Mouse (Mus musculus): ENCODE data around the gene Fitm2. TPM values are rescaled to one million over a fixed set of nuclear protein-coding genes. Genes with fewer than 3 reads are reported as not detected.

Gene Fitm2
- polyA plus RNA-seq, 1 experiment from 2014 or later = 9.4 TPM

DNA sequence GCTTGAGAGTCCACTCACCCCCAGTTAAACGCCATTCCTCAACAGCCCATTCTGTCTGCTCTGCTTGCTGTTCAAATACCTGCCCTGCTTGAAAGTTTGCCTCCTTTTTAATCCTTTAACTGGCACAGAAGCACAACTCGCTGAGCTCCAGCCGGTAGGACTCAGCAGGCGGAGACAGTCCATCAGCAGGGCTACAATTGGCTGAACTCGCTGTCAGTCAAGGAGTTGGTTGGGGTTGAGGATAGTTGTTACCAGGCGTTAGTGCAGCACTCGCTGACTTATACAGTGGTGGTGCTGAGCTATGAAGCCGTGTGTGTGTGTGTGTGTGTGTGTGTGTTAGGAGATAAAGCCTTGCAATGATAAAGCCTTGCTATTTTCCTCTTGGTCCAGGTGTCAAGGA, 11.8 kb downstream of the Fitm2 start:
- Histone ChIP-seq H3K9me3 (no peaks in the 10 kb centered on the region), H3K36me3 (replicated peaks) (no peaks in the 10 kb centered on the region), H3K27ac (replicated peaks) (no peak overlapping the region), H3K4me3 (no peak overlapping the region), H3K27me3 (replicated peaks; ENCODE audit: low read depth, poor library complexity, severe bottlenecking) (peaks cover 23% of the 10 kb centered on the region), H3K4me1 (peaks cover 5% of the 10 kb centered on the region; the same call in 1 of the 2 replicates)
- 90% methylated on average over 8 of the region's 8 CpGs for WGBS
- no peak for DNase-seq (ENCODE audit: low spot score)

DNA sequence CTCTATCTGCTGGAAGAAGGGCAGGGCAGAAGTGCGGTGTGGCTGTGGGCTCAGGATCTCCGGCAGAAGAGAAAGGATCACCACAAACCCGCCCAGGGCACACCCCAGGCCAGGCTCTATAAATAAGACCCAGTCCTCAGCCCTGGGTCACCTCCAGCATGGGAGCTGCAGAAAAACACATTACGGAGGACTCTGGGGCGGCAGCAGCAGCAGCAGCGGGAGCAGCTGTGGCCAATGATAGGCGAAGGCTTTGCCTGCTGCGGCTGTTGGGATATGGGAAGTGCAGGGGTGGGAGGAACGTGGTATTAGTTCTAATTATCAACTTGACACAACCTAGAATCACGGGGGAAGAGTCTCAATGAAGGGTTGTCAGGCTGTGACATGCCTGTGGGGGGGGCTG, 13.0 kb downstream of the Fitm2 start:
- Histone ChIP-seq H3K4me3 (no peak overlapping the region), H3K9me3 (no peaks in the 10 kb centered on the region), H3K27ac (replicated peaks) (no peak overlapping the region), H3K4me1 (peaks cover 1% of the 10 kb centered on the region; the same call in 1 of the 2 replicates), H3K27me3 (replicated peaks; ENCODE audit: low read depth, poor library complexity, severe bottlenecking) (peaks cover 23% of the 10 kb centered on the region), H3K36me3 (replicated peaks) (no peaks in the 10 kb centered on the region)
- WGBS = 47% methylated on average over 10 of the region's 10 CpGs
- no peak for DNase-seq (ENCODE audit: low spot score)

DNA sequence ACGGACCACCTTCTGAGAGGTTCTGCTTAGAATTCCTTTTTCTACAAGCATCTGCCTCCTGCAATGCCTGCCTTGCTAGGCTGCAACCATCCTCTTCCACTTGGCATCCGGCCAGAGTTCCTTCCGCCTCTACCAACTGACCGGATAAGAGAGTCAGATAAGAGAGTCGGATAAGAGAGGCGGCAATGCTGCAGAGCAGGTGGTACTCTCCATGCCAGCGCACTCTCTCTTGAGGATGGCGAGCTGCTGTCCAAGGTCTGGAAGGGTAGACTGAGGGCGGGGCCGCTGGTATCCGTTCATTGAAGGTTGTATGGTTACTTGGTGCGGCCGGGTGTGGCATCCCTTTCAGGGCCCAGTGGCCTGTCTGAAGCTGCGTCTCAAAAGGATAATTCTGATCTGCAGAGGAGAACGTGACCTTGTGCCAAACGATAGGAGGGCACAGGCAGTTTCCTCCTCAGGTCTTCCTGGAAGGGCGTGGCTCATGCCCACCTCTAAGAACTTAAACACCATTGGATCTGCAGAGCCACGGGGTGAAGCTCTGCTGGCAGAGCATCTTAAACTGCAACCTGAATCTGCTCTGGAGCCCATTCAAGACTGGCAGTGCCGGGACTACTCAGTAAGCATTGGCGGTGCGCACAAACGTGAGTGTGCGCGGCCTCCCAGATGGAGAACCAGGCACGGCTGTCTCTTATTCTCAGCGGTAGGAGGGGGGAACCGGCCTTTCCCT, 13.7 kb downstream of the Fitm2 start:
- no peaks in the 10 kb centered on the region for H3K4me1 ChIP-seq
- 55% methylated on average over 27 of the region's 27 CpGs for WGBS
- DNase-seq (ENCODE audit: low spot score) = no peak
- H3K36me3 ChIP-seq (replicated peaks) = no peaks in the 10 kb centered on the region
- H3K9me3 ChIP-seq = no peaks in the 10 kb centered on the region
- no peak overlapping the region for H3K27ac ChIP-seq (replicated peaks)
- no peak overlapping the region for H3K4me3 ChIP-seq
- peaks cover 23% of the 10 kb centered on the region for H3K27me3 ChIP-seq (replicated peaks; ENCODE audit: low read depth, poor library complexity, severe bottlenecking)

DNA sequence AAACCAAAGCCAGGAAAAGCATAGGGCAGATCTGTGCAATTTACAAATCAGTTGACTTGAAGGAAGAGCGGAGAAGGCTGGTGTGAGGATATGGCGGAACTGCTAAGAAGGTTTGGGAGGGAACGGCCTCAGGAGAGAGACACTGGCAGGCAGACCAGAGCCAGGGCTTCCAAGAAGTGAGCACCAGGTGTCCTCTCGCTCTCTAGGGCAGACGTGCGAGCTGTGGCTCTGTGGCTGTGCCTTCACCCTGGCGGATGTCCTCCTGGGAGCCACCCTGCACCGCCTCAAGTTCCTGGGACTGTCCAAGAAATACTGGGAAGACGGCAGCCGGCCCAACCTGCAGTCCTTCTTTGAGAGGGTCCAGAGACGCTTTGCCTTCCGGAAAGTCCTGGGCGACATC, 19.1 kb downstream of the Fitm2 start:
- H3K27ac ChIP-seq (replicated peaks) = no peak overlapping the region
- no peaks in the 10 kb centered on the region for H3K36me3 ChIP-seq (replicated peaks)
- H3K4me1 ChIP-seq = no peaks in the 10 kb centered on the region
- no peak overlapping the region for H3K4me3 ChIP-seq
- peaks cover 5% of the 10 kb centered on the region for H3K27me3 ChIP-seq (replicated peaks; ENCODE audit: low read depth, poor library complexity, severe bottlenecking)
- 86% methylated on average over 13 of the region's 13 CpGs for WGBS
- no peaks in the 10 kb centered on the region for H3K9me3 ChIP-seq
- DNase-seq (ENCODE audit: low spot score) = no peak

DNA sequence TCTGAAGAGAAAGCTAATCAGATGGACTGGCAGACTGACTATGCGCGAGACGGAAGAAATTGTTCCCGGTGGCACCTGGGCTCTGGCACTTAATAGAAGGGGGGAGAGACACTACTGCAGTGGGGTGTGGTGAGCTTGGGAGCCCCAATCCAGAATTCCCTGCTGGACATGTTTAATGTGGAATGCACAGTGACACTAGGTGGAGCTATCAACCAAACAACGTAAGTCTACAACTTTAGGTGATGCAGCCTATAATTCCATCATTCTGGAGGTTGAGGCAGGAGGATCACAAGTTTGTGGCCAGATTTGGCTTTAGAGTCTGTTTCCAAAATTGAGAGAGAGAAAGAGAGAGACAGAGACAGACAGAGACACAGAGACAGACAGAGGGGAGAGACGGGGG, 19.7 kb downstream of the Fitm2 start:
- H3K9me3 ChIP-seq = no peaks in the 10 kb centered on the region
- 89% methylated on average over 6 of the region's 6 CpGs for WGBS
- no peak overlapping the region for H3K4me3 ChIP-seq
- H3K36me3 ChIP-seq (replicated peaks) = no peaks in the 10 kb centered on the region
- H3K27ac ChIP-seq (replicated peaks) = no peak overlapping the region
- no peaks in the 10 kb centered on the region; the same call in 1 of the 2 replicates for H3K27me3 ChIP-seq (replicated peaks; ENCODE audit: low read depth, poor library complexity, severe bottlenecking)
- no peak for DNase-seq (ENCODE audit: low spot score)
- no peaks in the 10 kb centered on the region for H3K4me1 ChIP-seq

DNA sequence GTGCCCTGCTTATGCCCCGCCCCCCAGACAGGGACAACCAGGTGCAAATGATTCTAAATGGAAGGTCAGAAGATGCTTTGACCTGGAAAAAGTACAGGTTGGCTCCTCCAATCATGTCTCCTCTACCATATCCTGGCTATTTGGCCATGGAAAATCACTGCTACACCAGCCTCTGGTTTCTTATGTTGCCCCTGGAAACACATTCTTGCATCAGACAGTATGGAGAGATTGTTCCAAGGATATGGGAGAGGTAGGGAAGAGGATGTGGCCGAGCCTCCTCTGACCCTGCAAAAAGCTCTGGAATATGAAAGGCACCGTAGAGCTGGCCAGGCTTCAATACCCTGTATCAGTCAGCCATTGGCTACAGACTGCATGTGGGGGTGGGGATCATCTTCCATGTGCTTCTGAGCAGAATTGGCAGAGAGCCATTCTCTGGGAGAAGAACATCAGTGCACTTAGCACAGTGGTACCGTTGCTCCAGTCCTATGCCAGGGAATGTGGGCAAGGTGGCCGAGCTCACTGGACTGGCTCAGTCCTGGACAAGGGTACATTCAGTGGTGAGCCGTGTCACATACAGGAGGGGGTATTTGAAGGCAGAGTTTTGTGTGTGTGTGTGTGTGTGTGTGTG, 21.6 kb downstream of the Fitm2 start:
- 82% methylated on average over 6 of the region's 6 CpGs for WGBS
- Histone ChIP-seq H3K9me3 (no peaks in the 10 kb centered on the region), H3K4me3 (no peak overlapping the region), H3K4me1 (no peaks in the 10 kb centered on the region), H3K36me3 (replicated peaks) (no peaks in the 10 kb centered on the region), H3K27ac (replicated peaks) (no peak overlapping the region), H3K27me3 (replicated peaks; ENCODE audit: low read depth, poor library complexity, severe bottlenecking) (no peaks in the 10 kb centered on the region; the same call in 1 of the 2 replicates)
- DNase-seq (ENCODE audit: low spot score) = no peak

DNA sequence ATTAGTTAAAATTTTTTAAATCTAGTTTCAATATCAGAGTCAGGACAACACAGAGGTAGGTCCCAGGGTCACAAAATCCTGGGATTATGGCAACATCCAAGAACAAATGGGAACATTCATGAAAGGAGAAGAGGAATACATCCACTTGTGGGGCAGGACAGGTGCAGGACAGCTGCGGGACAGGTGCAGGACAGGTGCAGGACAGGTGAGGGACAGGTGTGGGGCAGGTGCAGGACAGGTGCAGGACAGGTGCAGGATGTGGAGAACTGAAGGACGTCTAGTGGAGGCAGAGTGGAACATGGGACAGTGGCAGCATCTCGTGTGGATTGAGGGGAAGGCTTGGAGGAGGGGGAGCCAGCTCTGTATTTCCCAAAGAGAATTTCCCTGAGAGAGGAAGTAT, 23.2 kb downstream of the Fitm2 start:
- WGBS = 64% methylated on average over 3 of the region's 3 CpGs
- Histone ChIP-seq H3K4me1 (no peaks in the 10 kb centered on the region), H3K27me3 (replicated peaks; ENCODE audit: low read depth, poor library complexity, severe bottlenecking) (no peaks in the 10 kb centered on the region; the same call in 1 of the 2 replicates), H3K9me3 (no peaks in the 10 kb centered on the region), H3K27ac (replicated peaks) (no peak overlapping the region), H3K36me3 (replicated peaks) (no peaks in the 10 kb centered on the region), H3K4me3 (no peak overlapping the region)
- DNase-seq (ENCODE audit: low spot score) = no peak

DNA sequence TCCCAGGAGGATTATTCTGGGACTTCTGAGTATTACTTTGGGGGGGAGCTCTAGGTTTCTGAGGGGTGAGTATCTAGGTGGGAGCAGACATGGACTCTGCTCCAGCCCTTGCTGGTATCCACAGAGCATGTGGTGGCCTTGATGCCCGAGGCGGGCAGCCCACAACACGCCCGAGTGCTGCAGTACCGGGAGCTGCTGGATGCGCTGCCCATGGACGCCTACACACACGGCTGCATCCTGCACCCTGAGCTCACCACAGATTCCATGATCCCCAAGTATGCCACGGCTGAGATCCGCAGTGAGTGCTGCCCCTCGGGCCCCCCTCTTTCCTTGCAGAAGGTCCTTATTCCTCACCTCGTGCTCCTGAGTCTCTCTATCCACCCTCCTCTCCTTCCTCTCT, 25.1 kb downstream of the Fitm2 start:
- Histone ChIP-seq H3K27ac (replicated peaks) (no peak overlapping the region), H3K36me3 (replicated peaks) (no peaks in the 10 kb centered on the region), H3K4me1 (0 out of 2 replicates have a peak, but pooled peaks cover 3% of the 10 kb centered on the region), H3K4me3 (no peak overlapping the region), H3K9me3 (no peaks in the 10 kb centered on the region), H3K27me3 (replicated peaks; ENCODE audit: low read depth, poor library complexity, severe bottlenecking) (no peaks in the 10 kb centered on the region; the same call in 1 of the 2 replicates)
- no peak for DNase-seq (ENCODE audit: low spot score)
- WGBS = 85% methylated on average over 12 of the region's 12 CpGs

DNA sequence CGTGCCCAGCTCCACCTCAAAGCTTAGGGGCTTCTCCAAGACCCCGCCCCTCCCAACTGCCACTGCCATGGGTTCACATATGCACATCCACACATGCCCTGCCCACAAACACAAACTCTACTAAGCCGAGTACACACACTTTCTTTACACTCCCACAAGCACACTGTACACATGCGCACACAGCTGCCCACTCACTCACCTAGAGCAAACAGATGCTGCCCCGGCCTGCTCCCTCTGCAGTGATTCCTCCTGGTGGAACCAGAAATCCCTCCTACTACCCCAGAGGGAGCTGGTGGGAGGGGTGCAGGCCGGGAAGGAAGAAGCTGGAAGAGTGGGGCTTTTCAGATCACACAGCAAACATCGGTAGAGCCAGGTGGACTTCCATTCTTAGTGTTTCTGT, 28.4 kb downstream of the Fitm2 start:
- Histone ChIP-seq H3K4me3 (no peak overlapping the region), H3K9me3 (no peaks in the 10 kb centered on the region), H3K36me3 (replicated peaks) (no peaks in the 10 kb centered on the region), H3K27me3 (replicated peaks; ENCODE audit: low read depth, poor library complexity, severe bottlenecking) (peaks cover 8% of the 10 kb centered on the region), H3K4me1 (0 out of 2 replicates have a peak, but pooled peaks cover 5% of the 10 kb centered on the region), H3K27ac (replicated peaks) (no peak overlapping the region)
- WGBS = 71% methylated on average over 7 of the region's 7 CpGs
- DNase-seq (ENCODE audit: low spot score) = no peak

DNA sequence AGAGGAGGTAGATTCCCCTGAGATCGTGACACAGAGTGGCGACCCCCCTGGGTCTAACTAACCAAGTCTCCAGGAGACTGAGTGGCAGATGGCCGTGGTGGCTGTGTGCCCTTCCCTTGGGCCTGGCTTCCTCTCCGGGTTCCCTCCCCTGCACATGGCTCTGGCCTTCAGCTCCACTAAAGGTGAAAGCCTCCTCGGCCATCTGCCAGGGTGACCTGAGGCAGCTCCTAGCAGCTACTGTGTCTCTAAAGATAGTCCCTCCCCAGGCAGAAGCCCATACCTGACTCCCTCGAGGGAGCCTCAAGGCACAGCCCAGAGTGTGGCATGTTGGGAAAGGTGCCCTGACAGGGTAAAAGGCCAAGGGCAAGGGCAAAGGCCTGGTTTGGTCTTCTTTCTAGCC, 28.9 kb downstream of the Fitm2 start:
- DNase-seq (ENCODE audit: low spot score) = no peak
- Histone ChIP-seq H3K36me3 (replicated peaks) (no peaks in the 10 kb centered on the region), H3K27me3 (replicated peaks; ENCODE audit: low read depth, poor library complexity, severe bottlenecking) (peaks cover 13% of the 10 kb centered on the region), H3K4me1 (peaks cover 10% of the 10 kb centered on the region), H3K4me3 (no peak overlapping the region), H3K9me3 (no peaks in the 10 kb centered on the region), H3K27ac (replicated peaks) (no peak overlapping the region)
- 62% methylated on average over 6 of the region's 6 CpGs for WGBS

DNA sequence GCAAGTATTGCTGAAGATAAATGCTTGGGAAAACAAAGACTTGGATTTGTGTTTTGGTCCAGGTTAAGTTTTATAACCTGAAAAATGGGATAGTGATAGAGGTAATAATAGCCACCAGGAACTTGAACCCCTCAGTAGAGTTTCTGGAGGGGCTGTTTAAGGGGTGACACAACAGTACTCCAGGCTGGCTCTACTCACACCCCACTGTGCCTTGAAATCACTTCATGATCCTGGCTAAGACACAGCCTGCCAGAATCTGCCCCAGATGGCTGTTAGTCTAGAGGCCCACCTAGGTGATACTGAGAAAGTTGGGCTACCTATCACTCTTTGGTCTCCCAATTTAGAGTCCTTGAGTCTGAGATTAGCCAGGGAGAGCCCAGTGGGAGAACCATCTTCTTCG, 32.9 kb downstream of the Fitm2 start:
- no peak for DNase-seq (ENCODE audit: low spot score)
- Histone ChIP-seq H3K4me3 (peak overlapping the region; percentile 61), H3K27me3 (replicated peaks; ENCODE audit: low read depth, poor library complexity, severe bottlenecking) (peaks cover 32% of the 10 kb centered on the region), H3K27ac (replicated peaks) (no peak overlapping the region), H3K36me3 (replicated peaks) (no peaks in the 10 kb centered on the region), H3K9me3 (no peaks in the 10 kb centered on the region), H3K4me1 (peaks cover 20% of the 10 kb centered on the region)
- WGBS = 65% methylated on average over 1 of the region's 1 CpGs

DNA sequence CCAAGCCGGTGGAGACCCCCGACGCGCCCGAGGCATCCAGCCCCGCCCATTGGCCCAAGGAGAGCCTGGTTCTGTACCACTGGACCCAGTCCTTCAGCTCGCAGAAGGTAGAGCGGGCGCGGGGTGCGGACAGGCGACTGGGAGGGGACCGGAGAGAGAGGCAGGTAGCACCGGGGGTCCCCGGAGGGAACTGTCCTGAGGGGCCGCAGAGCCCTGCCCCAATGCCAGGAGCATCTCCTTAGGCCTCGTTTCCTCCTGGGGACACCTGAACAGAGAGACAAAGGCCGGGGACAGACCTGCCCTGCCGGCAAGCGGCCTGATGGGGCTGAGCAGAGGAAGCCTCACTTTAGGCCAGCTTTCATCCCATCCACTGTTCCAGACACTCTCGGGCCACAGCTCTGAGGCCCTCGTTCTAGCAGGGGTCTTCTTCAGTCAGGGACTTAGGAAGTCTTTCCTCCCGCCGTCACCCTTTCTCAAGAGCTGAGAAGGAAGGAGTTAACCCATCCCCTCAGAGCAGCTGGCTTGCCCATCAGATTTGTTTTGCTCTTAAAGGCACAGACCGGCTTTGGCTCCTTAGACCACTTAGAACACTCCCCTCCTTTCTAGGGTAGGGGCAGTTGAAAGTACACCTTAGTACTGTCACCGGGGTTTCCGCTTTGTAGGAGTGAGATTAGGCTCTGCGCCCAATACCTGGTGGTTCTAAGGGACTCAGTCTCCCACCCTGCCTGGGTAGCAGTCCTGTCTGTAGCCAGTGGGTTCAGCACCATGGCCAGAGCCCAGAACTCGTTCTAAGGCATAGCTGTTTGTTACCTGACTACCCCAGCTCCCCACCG, 33.6 kb downstream of the Fitm2 start:
- Histone ChIP-seq H3K27ac (replicated peaks) (peak overlapping the region; percentile 69), H3K9me3 (no peaks in the 10 kb centered on the region), H3K4me3 (peak overlapping the region; percentile 61), H3K36me3 (replicated peaks) (no peaks in the 10 kb centered on the region), H3K4me1 (peaks cover 27% of the 10 kb centered on the region), H3K27me3 (replicated peaks; ENCODE audit: low read depth, poor library complexity, severe bottlenecking) (peaks cover 32% of the 10 kb centered on the region)
- peak; percentile 78 for DNase-seq (ENCODE audit: low spot score)
- WGBS = 2% methylated on average over 30 of the region's 30 CpGs

Measured in embryonic facial prominence, embryonic 10.5 days (tissue).